Mouse (Mus musculus) neural tube, embryonic 11.5 days (tissue): ENCODE results near the gene Fbxo39. TPM values are rescaled to one million over a fixed set of nuclear protein-coding genes. Genes with fewer than 3 reads are reported as not detected.

Source experiments
- ATAC-seq: fragments of 200-750 bp; cut with Nextera tagmentation; 2 replicates; pipeline ENCODE4 v1.8.0; 2017; ENCODE audit warnings: moderate number of reproducible peaks, mild to moderate bottlenecking, moderate TSS enrichment, moderate library complexity; ENCODE audit not compliant: insufficient read depth, low FRiP score, low TSS enrichment
- DNase-seq: peaks from one replicate; pipeline ENCODE4 v3.0.0-alpha.2; 2015; ENCODE audit warnings: low spot score
- H3K27ac ChIP-seq: fragments of 300-500 bp; sonication (generic); 2 replicates; pipeline ENCODE4 v1.5.1; 2014; ENCODE audit warnings: low read depth, mild to moderate bottlenecking, low read length
- H3K27me3 ChIP-seq: fragments of 300-500 bp; sonication (generic); 2 replicates; pipeline ENCODE4 v1.6.1; 2014; ENCODE audit warnings: mild to moderate bottlenecking, low read length, mixed read lengths; ENCODE audit not compliant: control insufficient read depth, insufficient read depth
- H3K36me3 ChIP-seq: fragments of 300-500 bp; sonication (generic); 2 replicates; pipeline ENCODE4 v1.6.1; 2014; ENCODE audit warnings: mild to moderate bottlenecking, low read length, moderate library complexity, mixed read lengths; ENCODE audit not compliant: control insufficient read depth, insufficient read depth
- H3K4me1 ChIP-seq: fragments of 300-500 bp; sonication (generic); 2 replicates; pipeline ENCODE4 v1.6.1; 2014; ENCODE audit warnings: low read length, mixed read lengths; ENCODE audit not compliant: control insufficient read depth, insufficient read depth
- H3K4me2 ChIP-seq: fragments of 300-500 bp; sonication (generic); 2 replicates; pipeline ENCODE4 v1.6.1; 2014; ENCODE audit warnings: low read depth, mild to moderate bottlenecking, moderate library complexity
- H3K4me3 ChIP-seq: fragments of 300-500 bp; sonication (generic); 2 replicates; pipeline ENCODE4 v1.5.1; 2014; ENCODE audit warnings: low read depth, low read length
- H3K9ac ChIP-seq: fragments of 300-500 bp; sonication (generic); 2 replicates; pipeline ENCODE4 v1.6.1; 2014; ENCODE audit warnings: mild to moderate bottlenecking, low read length
- H3K9me3 ChIP-seq: fragments of 300-500 bp; sonication (generic); 2 replicates; pipeline ENCODE4 v1.6.1; 2016; ENCODE audit warnings: low read length; ENCODE audit not compliant: control insufficient read depth
- WGBS: fragments of 180-500 bp; shearing (Covaris S2); extraction: QIAGEN DNeasy Blood & Tissue Kit; methylation state at CpG from one replicate; pipeline ENCODE4 v1.1.7; 2014; 5-methylcytosine and 5-hydroxymethylcytosine counted together
- polyA plus RNA-seq: library from polyadenylated mRNA; unstranded; fragments of >200 nt; fragmentation: Nextera tagmentation; extraction: Ambion mirVana; gene quantifications from 2 replicates; pipeline ENCODE4 v1.2.1, GENCODE M21; 2014

Gene Fbxo39
- polyA plus RNA-seq, 1 experiment from 2014 or later, result not detected

DNA sequence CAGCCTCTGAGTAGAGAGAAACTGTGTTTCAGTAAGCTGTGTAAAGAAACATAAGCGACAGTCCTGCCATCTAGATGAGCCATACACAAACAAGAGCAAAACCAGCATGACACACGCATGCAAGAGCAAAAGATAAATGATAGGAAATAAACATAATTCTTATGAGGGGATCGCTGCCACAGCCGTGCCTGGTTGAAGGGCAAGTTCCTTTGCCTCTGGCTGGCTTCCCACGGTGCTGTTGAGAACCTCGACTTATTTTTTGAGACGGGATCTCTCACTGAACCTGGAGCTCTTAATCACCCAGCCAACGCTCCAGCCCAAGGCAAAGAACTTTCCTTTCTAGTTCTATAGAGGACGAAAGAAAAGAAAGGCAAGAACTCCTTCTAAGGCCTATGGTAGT lies 51.9 kb downstream of the Fbxo39 start:
- H3K9me3 ChIP-seq, result no peaks in the 10 kb centered on the region
- 82% methylated on average over 9 of the region's 9 CpGs for WGBS
- H3K9ac ChIP-seq, result no peak overlapping the region
- no peaks in the 10 kb centered on the region for H3K36me3 ChIP-seq
- ATAC-seq, result no peak
- no peak for DNase-seq
- H3K4me1 ChIP-seq, result no peaks in the 10 kb centered on the region
- H3K27me3 ChIP-seq, result no peaks in the 10 kb centered on the region
- no peak overlapping the region for H3K4me2 ChIP-seq
- no peak overlapping the region for H3K4me3 ChIP-seq
- H3K27ac ChIP-seq, result no peak overlapping the region

DNA sequence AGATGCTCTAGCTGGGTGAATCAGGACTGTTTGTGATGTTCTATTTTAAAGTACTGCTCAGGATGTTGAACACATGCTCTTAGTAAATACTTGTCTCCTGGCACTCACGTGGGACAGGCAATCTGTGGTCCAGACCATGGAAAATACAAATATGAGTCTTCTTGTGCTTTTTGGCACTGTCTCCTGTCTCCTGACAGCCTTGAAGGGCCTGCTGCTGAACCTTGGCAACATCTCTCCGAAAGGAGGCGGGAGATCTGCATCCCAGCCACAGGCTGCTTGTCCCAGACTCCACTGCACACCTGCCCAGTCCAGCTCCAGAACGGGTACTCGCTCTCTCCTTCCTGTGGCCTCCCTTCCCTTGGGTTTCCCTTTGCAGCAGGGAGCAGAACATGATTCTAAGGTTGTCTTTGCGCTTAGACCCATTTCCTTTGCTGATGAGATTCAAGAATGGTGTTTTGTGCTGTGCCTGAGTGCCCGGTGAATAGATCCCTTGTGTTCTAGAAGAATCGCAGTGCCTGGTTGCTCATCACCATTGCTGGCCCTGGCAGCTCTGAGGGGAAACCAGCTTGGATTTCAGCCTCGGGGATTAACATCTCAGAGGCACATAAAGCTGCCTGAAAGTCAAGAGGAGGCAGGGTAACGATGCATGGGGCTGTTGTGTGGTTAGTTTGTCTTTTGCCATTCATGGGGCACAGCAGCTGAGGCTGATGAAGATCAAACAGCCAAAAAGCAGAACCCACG lies 53.9 kb downstream of the Fbxo39 start:
- H3K4me3 ChIP-seq, result no peak overlapping the region
- no peak overlapping the region for H3K9ac ChIP-seq
- DNase-seq (no peak), ATAC-seq (no peak)
- no peak overlapping the region for H3K27ac ChIP-seq
- no peaks in the 10 kb centered on the region for H3K27me3 ChIP-seq
- H3K4me2 ChIP-seq, result no peak overlapping the region
- no peaks in the 10 kb centered on the region for H3K4me1 ChIP-seq
- WGBS, result 63% methylated on average over 11 of the region's 11 CpGs
- H3K9me3 ChIP-seq, result no peaks in the 10 kb centered on the region
- H3K36me3 ChIP-seq, result no peaks in the 10 kb centered on the region

Other genes starting within 250 kb of the Fbxo39 start
- 0.23 and 0.31 TPM in 2 replicates for gene Pitpnm3, start 178.7 kb upstream of the Fbxo39 start, polyA plus RNA-seq
- 0.11 and 0.16 TPM in 2 replicates for gene Gm43951, start 107.6 kb upstream of the Fbxo39 start, polyA plus RNA-seq
- 14.5 and 15.6 TPM in 2 replicates for gene 4933427D14Rik, start 107.0 kb upstream of the Fbxo39 start, polyA plus RNA-seq
- gene Txndc17, start 106.9 kb upstream of the Fbxo39 start, polyA plus RNA-seq, result 163 and 169 TPM in 2 replicates
- 50.3 and 51.0 TPM in 2 replicates for gene Med31, start 98.9 kb upstream of the Fbxo39 start, polyA plus RNA-seq
- gene Slc13a5, start 47.2 kb upstream of the Fbxo39 start, polyA plus RNA-seq, result 0.46 TPM in 1 of 2 replicates, not detected in the other
- gene Xaf1, start 12.8 kb upstream of the Fbxo39 start, polyA plus RNA-seq, result 1.3 and 1.6 TPM in 2 replicates
- gene Tekt1, start 48.0 kb downstream of the Fbxo39 start, polyA plus RNA-seq, result 4.2 and 4.3 TPM in 2 replicates
- gene Smtnl2, start 97.3 kb downstream of the Fbxo39 start, polyA plus RNA-seq, result 12.6 and 13.2 TPM in 2 replicates
- gene Ggt6, start 121.1 kb downstream of the Fbxo39 start, polyA plus RNA-seq, result not detected in 2 replicates
- 145 and 146 TPM in 2 replicates for gene Mybbp1a, start 126.9 kb downstream of the Fbxo39 start, polyA plus RNA-seq
- 7.1 and 7.7 TPM in 2 replicates for gene Spns2, start 175.5 kb downstream of the Fbxo39 start, polyA plus RNA-seq
- 0.25 TPM in 1 of 2 replicates, not detected in the other for gene Spns3, start 236.1 kb downstream of the Fbxo39 start, polyA plus RNA-seq